Mouse (Mus musculus) thymus, postnatal 36 days (tissue): ENCODE data around the gene Gldn.

ENCODE experiments used
- DNase-seq, 2 experiments: peaks; one replicate each; pipeline ENCODE4 v3.0.0; 2022; ENCODE audit warnings: mixed read lengths in 2 of 2

Gene Gldn

GRCm38 (mm10) chr9:54286331-54286987 is at the start of gene Gldn:
TSS of gene Gldn (plus strand) at chr9:54286486.
- DNase-seq: no peak

- no peak for DNase-seq
Observed at GRCm38 (mm10) chr9:54244869-54245665, 41.2 kb upstream of the Gldn start.

GRCm38 (mm10) chr9:54264754-54265153 is 21.5 kb upstream of the Gldn start:
- DNase-seq: no peak

- no peak for DNase-seq
Observed at GRCm38 (mm10) chr9:54268010-54268409, 18.3 kb upstream of the Gldn start, which contains the start of gene Cyp19a1. TSS of gene Cyp19a1 (minus strand) at chr9:54268110.

GRCm38 (mm10) chr9:54269987-54270386 is 16.3 kb upstream of the Gldn start:
- DNase-seq: no peak

GRCm38 (mm10) chr9:54270889-54271288 is 15.4 kb upstream of the Gldn start:
- no peak for DNase-seq

- DNase-seq: no peak
Observed at GRCm38 (mm10) chr9:54275283-54275682, 11.0 kb upstream of the Gldn start.

GRCm38 (mm10) chr9:54279046-54279589 is 7.2 kb upstream of the Gldn start:
- DNase-seq: no peak

- DNase-seq: no peak
Observed at GRCm38 (mm10) chr9:54287804-54288203, 1.5 kb downstream of the Gldn start.

- DNase-seq: no peak
Observed at GRCm38 (mm10) chr9:54299389-54299788, 13.1 kb downstream of the Gldn start.

GRCm38 (mm10) chr9:54299792-54300191 is 13.5 kb downstream of the Gldn start:
- no peak for DNase-seq

- no peak for DNase-seq
Observed at GRCm38 (mm10) chr9:54301255-54301654, 15.0 kb downstream of the Gldn start.

GRCm38 (mm10) chr9:54308209-54308608 is 21.9 kb downstream of the Gldn start:
- no peak for DNase-seq

- no peak for DNase-seq
Observed at GRCm38 (mm10) chr9:54308751-54309358, 22.6 kb downstream of the Gldn start.

GRCm38 (mm10) chr9:54316363-54316762 is 30.1 kb downstream of the Gldn start:
- DNase-seq: no peak

GRCm38 (mm10) chr9:54323456-54323855 is 37.2 kb downstream of the Gldn start:
- DNase-seq: no peak

GRCm38 (mm10) chr9:54329201-54329600 is 42.9 kb downstream of the Gldn start:
- no peak for DNase-seq

GRCm38 (mm10) chr9:54335582-54335981 is 49.3 kb downstream of the Gldn start:
- DNase-seq: no peak

- DNase-seq: no peak
Observed at GRCm38 (mm10) chr9:54336532-54337144, 50.4 kb downstream of the Gldn start.

GRCm38 (mm10) chr9:54342026-54342425 is 55.7 kb downstream of the Gldn start:
- no peak for DNase-seq

GRCm38 (mm10) chr9:54356756-54357155 is 70.5 kb downstream of the Gldn start:
- no peak for DNase-seq
